Mouse (Mus musculus): ENCODE measurements around the gene Trpv2. TPM values are rescaled to one million over a fixed set of nuclear protein-coding genes. Genes with fewer than 3 reads are reported as not detected.

The Trpv2 gene
- polyA plus RNA-seq, 1 experiment from 2014 or later: 4.1 TPM

DNA sequence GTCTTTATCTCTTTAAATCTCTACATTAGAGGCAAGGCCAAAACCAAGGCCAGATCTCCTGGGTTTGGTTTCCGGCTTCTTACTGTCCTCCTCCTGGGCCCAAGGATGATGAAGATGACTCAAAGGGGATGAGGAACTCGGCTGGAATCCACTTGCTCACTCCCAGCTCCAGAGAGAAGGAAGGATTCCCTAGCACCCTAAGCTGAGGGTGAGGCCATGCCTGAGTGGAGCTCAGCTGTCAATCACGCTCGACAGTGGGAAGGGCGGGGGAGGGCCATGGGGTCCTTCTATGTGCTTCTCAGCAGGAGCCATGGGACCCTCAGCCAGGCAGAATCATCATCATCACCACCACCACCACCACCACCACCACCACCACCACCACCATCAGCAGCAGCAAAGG is 63.1 kb downstream of the Trpv2 start:
- ATAC-seq (replicated peaks; ENCODE audit: insufficient number of reproducible peaks, low FRiP score, low TSS enrichment): no peak
- Histone ChIP-seq H3K27me3 (ENCODE audit: control insufficient read depth, insufficient read depth, low read length) (no peaks in the 10 kb centered on the region), H3K4me2 (0 out of 2 replicates have a peak overlapping the region, but pooled peaks have one; percentile 0), H3K36me3 (ENCODE audit: control insufficient read depth, insufficient read depth, low read length) (no peaks in the 10 kb centered on the region), H3K9ac (ENCODE audit: low read depth, low read length) (no peak overlapping the region), H3K4me3 (ENCODE audit: low read depth, low read length) (no peak overlapping the region), H3K27ac (ENCODE audit: low read depth, low read length) (peak overlapping the region; percentile 75), H3K9me3 (replicated peaks; ENCODE audit: control insufficient read depth, low read length) (no peaks in the 10 kb centered on the region), H3K4me1 (ENCODE audit: control insufficient read depth, insufficient read depth, low read length) (peaks cover 72% of the 10 kb centered on the region)
- 74% methylated on average over 5 of the region's 5 CpGs for WGBS (ENCODE audit: insufficient replicate concordance)

DNA sequence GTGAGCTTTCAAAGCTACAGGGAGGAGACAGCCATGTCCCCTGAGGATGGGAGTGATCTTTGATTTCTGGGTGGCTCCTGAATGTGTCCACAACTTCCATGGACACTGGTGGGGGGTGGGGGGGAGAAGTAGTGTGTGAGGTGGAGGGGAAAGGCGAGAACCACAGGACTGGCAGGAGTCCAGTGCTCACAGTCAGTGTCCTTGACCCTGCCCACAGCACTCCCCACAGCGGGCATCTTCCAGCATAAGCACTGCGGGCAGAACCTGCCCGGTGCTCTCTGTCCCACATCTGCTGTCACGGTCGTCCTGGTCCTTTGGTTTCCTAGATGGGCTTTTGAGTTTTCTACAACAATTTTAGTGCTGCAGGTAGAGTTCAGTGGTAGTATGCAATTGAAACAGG is 63.5 kb downstream of the Trpv2 start:
- peaks cover 76% of the 10 kb centered on the region for H3K4me1 ChIP-seq (ENCODE audit: control insufficient read depth, insufficient read depth, low read length)
- ATAC-seq (replicated peaks; ENCODE audit: insufficient number of reproducible peaks, low FRiP score, low TSS enrichment): no peak
- no peak overlapping the region for H3K4me2 ChIP-seq
- H3K27ac ChIP-seq (ENCODE audit: low read depth, low read length): peak overlapping the region; percentile 75; the same call in 1 of the 2 replicates
- no peaks in the 10 kb centered on the region for H3K36me3 ChIP-seq (ENCODE audit: control insufficient read depth, insufficient read depth, low read length)
- no peak overlapping the region for H3K9ac ChIP-seq (ENCODE audit: low read depth, low read length)
- no peaks in the 10 kb centered on the region for H3K27me3 ChIP-seq (ENCODE audit: control insufficient read depth, insufficient read depth, low read length)
- no peak overlapping the region for H3K4me3 ChIP-seq (ENCODE audit: low read depth, low read length)
- no peaks in the 10 kb centered on the region for H3K9me3 ChIP-seq (replicated peaks; ENCODE audit: control insufficient read depth, low read length)
- WGBS (ENCODE audit: insufficient replicate concordance): 87% methylated on average over 6 of the region's 6 CpGs

DNA sequence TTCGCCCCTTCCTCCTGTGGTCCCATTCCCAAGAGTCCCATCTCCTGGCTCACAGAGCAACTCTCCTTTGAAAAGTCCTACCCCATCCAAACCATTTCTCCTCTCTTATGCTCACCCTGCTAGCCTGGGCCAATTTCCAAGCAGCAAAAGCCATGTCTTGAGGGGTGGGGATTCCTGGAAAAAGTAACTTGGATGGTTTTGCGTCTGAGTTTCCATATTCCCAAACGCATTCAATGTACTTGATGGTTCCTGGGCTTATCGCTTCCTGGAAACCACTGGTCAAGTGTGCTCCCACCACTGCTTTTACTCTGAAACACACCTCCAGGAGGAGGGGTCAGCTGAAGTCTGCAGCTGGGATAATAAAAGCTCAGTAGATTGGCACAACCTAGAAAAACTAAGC is 64.1 kb downstream of the Trpv2 start:
- H3K4me2 ChIP-seq: no peak overlapping the region
- H3K9ac ChIP-seq (ENCODE audit: low read depth, low read length): no peak overlapping the region
- no peak overlapping the region for H3K4me3 ChIP-seq (ENCODE audit: low read depth, low read length)
- 73% methylated on average over 4 of the region's 4 CpGs for WGBS (ENCODE audit: insufficient replicate concordance)
- H3K27me3 ChIP-seq (ENCODE audit: control insufficient read depth, insufficient read depth, low read length): no peaks in the 10 kb centered on the region
- no peak for ATAC-seq (replicated peaks; ENCODE audit: insufficient number of reproducible peaks, low FRiP score, low TSS enrichment)
- H3K4me1 ChIP-seq (ENCODE audit: control insufficient read depth, insufficient read depth, low read length): peaks cover 82% of the 10 kb centered on the region
- H3K36me3 ChIP-seq (ENCODE audit: control insufficient read depth, insufficient read depth, low read length): no peaks in the 10 kb centered on the region
- no peaks in the 10 kb centered on the region for H3K9me3 ChIP-seq (replicated peaks; ENCODE audit: control insufficient read depth, low read length)
- H3K27ac ChIP-seq (ENCODE audit: low read depth, low read length): 0 out of 2 replicates have a peak overlapping the region, but pooled peaks have one; percentile 2

GRCm38 (mm10) chr11:62640378-62640777 is 66.1 kb downstream of the Trpv2 start:
- Histone ChIP-seq H3K9ac (ENCODE audit: low read depth, low read length) (no peak overlapping the region), H3K27me3 (ENCODE audit: control insufficient read depth, insufficient read depth, low read length) (no peaks in the 10 kb centered on the region), H3K36me3 (ENCODE audit: control insufficient read depth, insufficient read depth, low read length) (no peaks in the 10 kb centered on the region), H3K4me3 (ENCODE audit: low read depth, low read length) (no peak overlapping the region), H3K27ac (ENCODE audit: low read depth, low read length) (peak overlapping the region; percentile 8; the same call in 1 of the 2 replicates), H3K9me3 (replicated peaks; ENCODE audit: control insufficient read depth, low read length) (no peaks in the 10 kb centered on the region), H3K4me2 (no peak overlapping the region), H3K4me1 (ENCODE audit: control insufficient read depth, insufficient read depth, low read length) (peaks cover 93% of the 10 kb centered on the region)
- no peak for ATAC-seq (replicated peaks; ENCODE audit: insufficient number of reproducible peaks, low FRiP score, low TSS enrichment)
- 62% methylated on average over 3 of the region's 3 CpGs for WGBS (ENCODE audit: insufficient replicate concordance)

DNA sequence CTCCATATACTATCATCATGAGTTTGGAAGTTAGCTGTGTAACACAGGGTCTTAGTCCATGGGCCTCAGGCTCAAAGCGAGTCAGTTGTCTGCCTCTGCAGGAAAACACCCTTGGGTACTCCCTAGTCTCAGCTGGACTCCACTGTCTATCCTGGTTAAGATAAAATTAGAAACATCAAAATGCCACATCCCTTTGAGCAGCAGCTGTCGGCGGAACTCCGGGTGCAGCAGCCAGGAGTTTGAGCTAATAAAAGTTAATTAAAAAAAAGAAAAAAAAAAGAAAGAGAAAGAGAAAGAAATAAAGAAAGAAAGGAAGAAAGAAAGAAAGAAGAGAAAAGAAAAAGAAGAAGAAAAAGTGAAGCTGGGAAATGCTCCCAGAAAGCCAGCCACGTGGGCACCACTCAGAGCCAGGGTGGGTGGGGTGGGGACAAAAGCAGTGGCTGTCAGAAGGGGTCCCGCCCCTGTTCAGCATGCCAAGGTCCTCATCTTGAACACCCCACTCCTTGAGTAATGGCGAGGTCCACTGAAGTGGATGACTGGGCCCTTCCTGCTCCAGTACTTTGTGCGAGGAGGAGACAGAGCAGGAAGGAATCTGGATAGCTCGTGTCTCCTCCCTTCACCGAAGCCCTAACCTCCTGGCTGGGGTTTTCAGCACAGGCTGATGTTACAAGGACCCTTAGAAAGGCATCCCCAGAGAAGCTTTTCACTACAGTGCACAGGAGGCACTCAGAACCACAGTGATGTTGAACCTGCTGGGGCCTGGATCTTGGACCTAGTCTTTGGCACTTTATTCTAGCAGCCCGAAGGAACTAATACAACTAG is 67.9 kb downstream of the Trpv2 start:
- no peak for ATAC-seq (replicated peaks; ENCODE audit: insufficient number of reproducible peaks, low FRiP score, low TSS enrichment)
- Histone ChIP-seq H3K27me3 (ENCODE audit: control insufficient read depth, insufficient read depth, low read length) (no peaks in the 10 kb centered on the region), H3K9me3 (replicated peaks; ENCODE audit: control insufficient read depth, low read length) (no peaks in the 10 kb centered on the region), H3K36me3 (ENCODE audit: control insufficient read depth, insufficient read depth, low read length) (no peaks in the 10 kb centered on the region), H3K27ac (ENCODE audit: low read depth, low read length) (peak overlapping the region; percentile 32; the same call in 1 of the 2 replicates), H3K4me3 (ENCODE audit: low read depth, low read length) (no peak overlapping the region), H3K4me1 (ENCODE audit: control insufficient read depth, insufficient read depth, low read length) (peaks cover 94% of the 10 kb centered on the region), H3K9ac (ENCODE audit: low read depth, low read length) (0 out of 2 replicates have a peak overlapping the region, but pooled peaks have one; percentile 34), H3K4me2 (peak overlapping the region; percentile 39; the same call in 1 of the 2 replicates)
- 38% methylated on average over 11 of the region's 11 CpGs for WGBS (ENCODE audit: insufficient replicate concordance)

- WGBS (ENCODE audit: insufficient replicate concordance): 68% methylated on average over 8 of the region's 8 CpGs
- ATAC-seq (replicated peaks; ENCODE audit: insufficient number of reproducible peaks, low FRiP score, low TSS enrichment): no peak
- Histone ChIP-seq H3K4me3 (ENCODE audit: low read depth, low read length) (no peak overlapping the region), H3K27me3 (ENCODE audit: control insufficient read depth, insufficient read depth, low read length) (no peaks in the 10 kb centered on the region), H3K9ac (ENCODE audit: low read depth, low read length) (peak overlapping the region; percentile 34; the same call in 1 of the 2 replicates), H3K27ac (ENCODE audit: low read depth, low read length) (peak overlapping the region; percentile 32), H3K36me3 (ENCODE audit: control insufficient read depth, insufficient read depth, low read length) (no peaks in the 10 kb centered on the region), H3K9me3 (replicated peaks; ENCODE audit: control insufficient read depth, low read length) (no peaks in the 10 kb centered on the region), H3K4me2 (peak overlapping the region; percentile 16; the same call in 1 of the 2 replicates), H3K4me1 (ENCODE audit: control insufficient read depth, insufficient read depth, low read length) (peaks cover 94% of the 10 kb centered on the region)
These were observed 68.8 kb downstream of the Trpv2 start for GRCm38 (mm10) chr11:62643011-62643631.

DNA sequence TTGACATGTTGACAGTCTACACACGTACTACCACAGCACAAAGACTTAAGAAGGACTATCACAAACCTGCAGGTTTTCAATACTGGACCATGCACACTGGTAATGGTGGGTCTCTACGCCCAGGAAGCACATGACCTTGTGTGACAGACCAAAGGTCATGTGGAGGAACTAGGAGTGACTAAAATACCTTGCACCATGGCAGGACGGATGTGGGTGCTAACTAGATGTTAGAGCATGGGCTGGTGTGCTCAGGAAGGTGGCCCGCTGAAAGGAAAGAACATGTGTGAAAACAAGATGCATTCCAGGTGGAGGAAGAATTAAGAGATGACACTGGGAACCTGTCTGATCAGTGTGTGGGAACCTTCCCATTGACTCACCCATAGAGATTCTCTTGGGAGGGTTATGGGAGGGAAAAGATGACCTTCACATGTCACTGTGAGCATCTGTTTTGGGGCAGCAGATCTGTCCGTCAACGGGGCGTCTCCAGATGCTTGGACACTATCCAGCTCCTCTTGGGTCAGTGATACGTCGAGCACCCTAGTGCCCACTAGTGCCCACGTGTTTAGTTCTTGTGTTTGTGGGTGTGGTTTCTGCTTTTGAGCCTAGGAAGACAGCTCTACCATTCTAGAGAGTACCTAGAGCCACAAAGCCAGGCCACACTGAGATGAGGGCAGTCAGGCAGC is 69.5 kb downstream of the Trpv2 start:
- WGBS (ENCODE audit: insufficient replicate concordance): 67% methylated on average over 10 of the region's 10 CpGs
- H3K36me3 ChIP-seq (ENCODE audit: control insufficient read depth, insufficient read depth, low read length): no peaks in the 10 kb centered on the region
- H3K4me1 ChIP-seq (ENCODE audit: control insufficient read depth, insufficient read depth, low read length): peaks cover 87% of the 10 kb centered on the region
- H3K27ac ChIP-seq (ENCODE audit: low read depth, low read length): peak overlapping the region; percentile 93; the same call in 1 of the 2 replicates
- no peaks in the 10 kb centered on the region for H3K27me3 ChIP-seq (ENCODE audit: control insufficient read depth, insufficient read depth, low read length)
- H3K9me3 ChIP-seq (replicated peaks; ENCODE audit: control insufficient read depth, low read length): no peaks in the 10 kb centered on the region
- no peak overlapping the region for H3K4me3 ChIP-seq (ENCODE audit: low read depth, low read length)
- no peak overlapping the region; the same call in 1 of the 2 replicates for H3K4me2 ChIP-seq
- H3K9ac ChIP-seq (ENCODE audit: low read depth, low read length): no peak overlapping the region; the same call in 1 of the 2 replicates
- no peak for ATAC-seq (replicated peaks; ENCODE audit: insufficient number of reproducible peaks, low FRiP score, low TSS enrichment)

DNA sequence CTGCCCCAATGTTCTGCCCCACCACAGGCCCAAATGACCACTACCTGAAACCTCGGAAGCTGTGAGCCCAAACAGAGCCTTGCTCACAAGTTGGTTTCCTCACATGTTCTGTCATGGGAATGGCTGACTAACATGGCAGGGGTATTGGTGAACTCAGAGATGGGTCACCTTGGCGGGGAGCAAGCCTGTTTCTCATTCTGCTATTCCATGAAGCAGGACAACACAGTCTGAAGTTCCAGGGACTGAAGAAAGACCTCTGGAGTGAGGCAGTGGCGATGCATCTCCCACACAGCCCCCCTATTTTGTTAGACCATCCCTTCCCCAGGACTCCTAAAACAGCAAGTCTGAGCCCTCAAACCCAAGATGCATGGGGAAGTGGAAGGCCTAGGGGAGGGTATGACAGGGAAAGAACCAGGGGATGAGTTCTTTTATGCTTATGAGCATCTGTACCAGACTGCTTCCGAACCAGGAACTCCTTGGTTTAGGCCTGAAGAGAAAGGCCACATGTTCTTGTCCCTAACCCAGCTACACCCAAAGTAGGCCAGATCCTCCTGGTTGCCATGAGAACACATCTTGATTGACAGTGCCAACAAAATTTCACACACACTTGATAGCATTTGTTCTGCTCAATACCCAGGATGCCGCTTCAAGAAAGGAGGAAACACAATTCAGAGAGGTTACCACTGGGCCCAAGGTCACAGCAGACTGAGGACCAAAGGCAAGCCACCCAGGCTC is 70.5 kb downstream of the Trpv2 start:
- Histone ChIP-seq H3K4me3 (ENCODE audit: low read depth, low read length) (no peak overlapping the region), H3K36me3 (ENCODE audit: control insufficient read depth, insufficient read depth, low read length) (no peaks in the 10 kb centered on the region), H3K9me3 (replicated peaks; ENCODE audit: control insufficient read depth, low read length) (no peaks in the 10 kb centered on the region), H3K27me3 (ENCODE audit: control insufficient read depth, insufficient read depth, low read length) (no peaks in the 10 kb centered on the region), H3K4me2 (peak overlapping the region; percentile 97), H3K27ac (ENCODE audit: low read depth, low read length) (peak overlapping the region; percentile 93), H3K9ac (ENCODE audit: low read depth, low read length) (peak overlapping the region; percentile 58), H3K4me1 (ENCODE audit: control insufficient read depth, insufficient read depth, low read length) (peaks cover 77% of the 10 kb centered on the region)
- ATAC-seq (replicated peaks; ENCODE audit: insufficient number of reproducible peaks, low FRiP score, low TSS enrichment): no peak
- WGBS (ENCODE audit: insufficient replicate concordance): 89% methylated on average over 5 of the region's 5 CpGs
